Mouse (Mus musculus): ENCODE data around the gene Ppp1r9a.

DNA sequence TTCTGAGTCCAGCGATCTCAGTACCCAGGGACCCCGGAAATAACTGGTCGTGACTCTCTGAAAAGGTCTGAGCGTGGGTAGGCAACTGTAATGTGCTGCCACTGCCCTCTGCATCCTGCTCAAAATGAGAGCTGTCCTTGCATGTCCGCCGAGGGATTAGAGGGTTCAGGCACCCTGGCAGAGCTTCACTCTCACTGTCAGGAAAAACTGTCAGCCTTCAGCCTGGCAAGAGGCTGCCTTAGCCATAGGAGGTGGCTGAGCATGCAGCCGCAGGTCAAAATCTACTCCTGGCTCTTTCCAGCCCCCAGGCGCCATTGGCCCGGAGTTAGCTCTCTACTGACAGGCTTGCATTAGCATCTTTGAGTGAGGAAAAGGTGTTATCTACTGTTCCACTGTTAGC lies 269.9 kb downstream of the Ppp1r9a start:
- TF ChIP-seq POLR2A (IDR thresholded peaks at IDR 0.05; ENCODE audit: borderline replicate concordance, extremely low read depth, insufficient read depth, insufficient read length, poor library complexity, severe bottlenecking) (no peak), CTCF (IDR thresholded peaks at IDR 0.05; ENCODE audit: borderline replicate concordance, extremely low read depth, insufficient read depth, insufficient read length) (no peak)
